Mouse (Mus musculus): ENCODE results near the gene Bmpr2.
A peak's percentile ranks its signal among the peaks of the same experiment; 100 is the strongest.

Bmpr2 gene

DNA sequence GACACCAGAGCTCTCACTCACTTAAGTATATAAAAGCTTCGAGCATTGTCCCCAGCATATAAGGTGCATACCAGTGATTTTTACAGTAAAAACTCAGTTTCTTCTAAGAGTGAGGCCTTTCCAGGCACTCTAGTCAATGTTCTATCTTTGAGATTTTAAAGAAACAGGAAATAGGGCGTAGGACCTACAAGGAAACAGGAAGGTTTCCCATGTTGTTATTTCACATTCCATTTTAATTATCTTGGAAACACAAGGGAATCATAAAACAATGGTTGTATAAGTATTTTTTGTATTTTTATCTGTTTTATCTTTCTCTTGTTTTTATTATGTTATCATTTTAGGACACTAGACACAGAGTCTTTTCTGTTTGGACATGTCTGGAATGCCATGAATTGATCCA lies 34.7 kb downstream of the Bmpr2 start:
- DNase-seq: no peak

DNA sequence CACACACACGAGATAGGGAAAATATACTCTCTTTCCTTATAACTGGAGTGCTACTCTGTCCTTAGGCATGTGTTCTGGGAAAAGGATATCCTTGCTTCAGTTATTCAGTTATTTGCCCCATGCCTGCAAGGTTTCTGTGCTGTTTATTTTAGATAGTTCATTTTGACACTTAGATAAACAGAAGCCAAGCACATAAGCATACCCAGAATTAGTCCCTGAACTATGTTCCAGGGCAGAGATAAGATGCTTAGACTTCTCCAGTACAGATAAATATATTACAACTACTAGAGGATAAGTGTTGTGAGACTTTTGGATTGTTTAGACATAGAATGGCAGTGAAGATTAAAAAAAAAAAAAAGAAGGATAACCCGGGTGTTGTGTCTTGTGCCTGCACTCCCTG lies 41.2 kb downstream of the Bmpr2 start:
- no peak for DNase-seq

DNA sequence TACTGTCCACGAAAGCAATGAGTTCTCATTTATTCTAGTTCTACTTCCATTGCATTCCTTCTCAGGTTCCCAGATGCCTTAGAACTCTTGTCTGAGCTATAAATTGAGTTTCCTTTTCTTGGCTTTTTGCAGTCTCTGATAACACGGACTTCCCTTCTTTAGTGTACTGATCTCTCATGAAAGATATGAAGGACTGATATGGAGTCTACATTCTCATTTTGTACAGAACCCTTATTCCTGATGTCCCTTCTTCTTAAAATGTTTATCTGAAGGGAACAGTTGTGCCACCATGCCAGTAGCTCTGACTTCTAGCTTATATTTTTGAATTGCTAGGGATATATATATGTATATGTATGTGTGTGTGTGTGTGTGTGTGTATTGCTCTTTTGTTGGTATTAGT lies 46.7 kb downstream of the Bmpr2 start:
- no peak for DNase-seq

DNA sequence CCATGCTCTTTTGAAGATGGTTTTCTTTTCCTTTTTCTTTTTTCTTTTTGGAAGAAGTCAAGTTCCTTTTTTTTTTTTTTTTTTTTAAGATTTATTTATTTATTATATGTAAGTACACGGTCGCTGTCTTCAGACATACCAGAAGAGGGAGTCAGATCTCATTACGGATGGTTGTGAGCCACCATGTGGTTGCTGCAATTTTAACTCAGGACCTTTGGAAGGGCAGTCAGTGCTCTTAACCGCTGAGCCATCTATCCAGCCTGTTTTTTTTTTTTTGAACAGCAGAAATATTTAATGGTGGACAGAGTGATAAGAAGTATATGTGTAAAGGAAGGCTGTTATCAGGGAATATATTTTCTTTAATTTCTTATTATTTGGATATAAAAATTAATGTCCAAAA lies 49.6 kb downstream of the Bmpr2 start:
- DNase-seq: no peak

DNA sequence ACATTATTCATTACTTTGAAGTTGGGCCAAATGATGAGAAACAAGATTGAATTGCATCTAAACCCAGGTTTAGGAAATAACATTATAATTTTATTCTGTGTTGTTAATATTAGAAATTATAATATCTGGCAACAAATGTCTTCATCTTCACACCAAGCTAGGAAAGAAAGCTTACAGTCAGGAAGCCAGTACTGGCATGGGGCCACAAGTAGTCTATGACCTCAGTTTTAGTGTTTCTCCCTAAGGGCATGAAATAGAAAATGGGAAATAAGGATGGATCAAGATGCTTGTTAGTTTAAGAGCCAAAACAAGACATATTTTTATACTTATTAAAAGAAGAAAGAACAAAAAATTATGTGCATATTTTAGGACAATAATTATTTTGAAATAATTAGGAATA lies 62.2 kb downstream of the Bmpr2 start:
- DNase-seq: no peak

DNA sequence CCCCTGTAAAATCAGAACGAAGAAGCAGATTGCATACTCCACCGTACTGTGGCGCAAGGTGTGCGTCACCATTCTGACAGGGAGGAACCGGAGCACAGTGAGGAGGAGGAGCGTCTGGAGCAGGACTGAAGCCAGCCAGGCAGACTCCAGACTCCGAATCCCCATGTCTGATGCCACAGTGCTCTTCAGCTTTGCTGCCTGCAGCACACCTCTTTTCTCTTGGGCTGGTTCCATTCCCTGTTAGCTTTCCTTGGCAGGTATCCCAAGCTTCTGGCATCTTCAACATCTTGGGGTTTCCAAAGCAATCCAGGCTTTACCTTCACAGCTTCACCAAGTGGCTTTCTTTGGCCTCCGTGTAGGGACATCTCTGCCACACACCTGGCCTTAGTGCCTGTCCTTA lies 63.4 kb downstream of the Bmpr2 start:
- no peak for DNase-seq

DNA sequence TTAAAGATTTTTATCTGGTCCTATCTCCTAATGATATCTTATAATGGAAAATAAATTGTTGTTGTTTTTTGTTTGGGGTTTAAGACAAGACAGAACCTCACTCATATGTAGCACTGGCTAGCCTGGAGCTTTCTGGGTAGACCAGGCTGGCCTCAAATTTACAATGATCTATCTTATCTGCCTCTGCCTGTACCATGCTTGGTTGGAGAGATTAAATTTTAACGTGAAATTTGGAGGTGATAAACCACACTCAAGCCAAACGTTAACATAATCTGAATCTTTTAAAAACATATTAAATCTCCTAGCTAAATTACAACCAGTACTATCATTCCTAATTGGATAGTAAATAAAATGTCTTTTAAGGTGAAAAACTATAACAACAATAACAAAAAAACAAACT lies 66.2 kb downstream of the Bmpr2 start:
- DNase-seq: no peak

DNA sequence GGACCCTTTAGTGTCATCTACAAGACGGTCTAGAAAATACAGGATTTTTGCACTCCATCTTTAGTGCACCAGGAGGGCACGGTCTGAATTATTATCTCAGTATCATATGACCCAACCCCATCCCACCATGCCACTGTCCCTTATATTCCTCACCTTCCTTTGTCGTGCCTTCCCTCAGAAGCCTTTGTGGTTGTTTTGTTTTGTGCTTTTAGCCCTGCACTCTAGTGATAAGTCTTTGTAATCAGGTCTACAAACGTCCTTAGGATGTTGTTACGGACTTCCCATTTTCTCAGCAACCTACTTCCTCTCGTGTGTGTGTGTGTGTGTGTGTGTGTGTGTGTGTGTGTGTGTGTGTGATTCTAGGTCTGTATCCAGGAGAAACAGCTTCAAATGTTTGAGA lies 67.0 kb downstream of the Bmpr2 start:
- no peak for DNase-seq

DNA sequence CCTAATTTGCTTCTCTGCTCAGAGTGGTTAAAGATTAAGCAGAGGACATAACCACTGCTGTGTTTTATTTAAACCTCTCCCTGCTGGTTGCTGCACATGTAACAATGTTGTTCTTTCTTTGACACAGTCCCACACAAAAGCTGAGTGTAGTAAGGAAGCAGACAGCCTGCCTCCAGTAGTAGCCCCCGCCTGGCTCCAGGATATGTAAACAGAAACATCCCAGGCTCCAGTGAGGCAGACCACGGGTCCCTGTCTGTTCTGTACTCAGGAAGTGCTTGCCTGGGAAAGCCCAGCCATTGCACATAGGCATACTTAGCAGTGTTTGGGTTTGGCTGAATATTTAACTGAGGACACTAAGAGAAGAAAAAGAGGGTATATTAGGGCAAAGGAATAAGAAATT lies 70.5 kb downstream of the Bmpr2 start:
- no peak for DNase-seq

DNA sequence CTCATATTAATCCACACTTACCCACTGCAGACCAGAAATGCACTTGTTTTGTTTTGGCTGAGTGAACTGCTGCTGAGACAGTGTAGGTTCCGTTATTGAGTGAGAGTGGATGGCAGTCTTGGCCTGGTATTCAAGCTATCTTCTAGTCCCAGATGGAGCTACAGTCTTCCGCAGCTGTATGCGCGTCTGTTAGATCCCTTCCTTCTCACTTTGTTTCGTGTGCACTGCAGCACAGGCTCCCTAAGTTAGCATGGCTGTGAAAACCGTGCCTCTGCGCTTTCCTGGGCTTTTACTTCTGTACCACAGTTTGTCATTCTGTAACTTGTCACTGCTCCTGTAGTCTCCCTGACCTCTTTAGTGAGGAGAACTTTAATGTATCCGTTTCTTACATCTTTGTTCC lies 85.1 kb downstream of the Bmpr2 start:
- no peak for DNase-seq

DNA sequence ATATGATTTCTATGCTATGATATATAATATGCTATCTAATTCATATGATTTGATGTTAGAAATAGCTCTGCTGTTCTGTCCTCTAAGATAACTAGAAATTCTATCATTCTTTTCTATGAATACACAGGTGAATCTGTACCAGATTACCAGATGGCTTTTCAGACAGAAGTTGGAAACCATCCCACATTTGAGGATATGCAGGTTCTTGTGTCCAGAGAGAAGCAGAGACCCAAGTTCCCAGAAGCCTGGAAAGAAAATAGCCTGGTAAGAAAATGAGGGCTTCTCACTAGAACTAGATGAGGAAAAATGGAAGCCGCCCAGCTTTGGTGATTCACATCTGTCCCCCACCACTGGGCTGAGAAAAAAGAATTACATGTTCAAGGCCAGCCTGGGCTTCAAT lies 95.8 kb downstream of the Bmpr2 start:
- DNase-seq: no peak

DNA sequence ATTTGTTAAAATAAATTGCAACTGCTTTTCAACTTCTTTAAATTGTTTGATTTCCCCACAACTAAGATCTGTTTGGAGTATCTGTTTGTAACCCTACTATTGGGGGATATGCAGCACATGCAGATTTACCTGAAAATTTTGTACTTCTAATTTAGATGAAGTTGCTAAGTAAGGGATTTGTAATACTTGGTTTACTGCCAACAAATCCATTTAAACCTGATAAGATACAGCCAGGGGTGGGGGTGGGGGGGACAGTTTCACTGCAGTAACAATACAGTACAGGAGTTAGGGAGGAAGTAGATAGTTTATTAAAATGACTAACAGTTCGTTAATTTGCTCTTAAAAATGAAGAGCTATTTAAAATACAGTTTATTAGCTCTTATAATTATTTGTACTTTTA lies 98.9 kb downstream of the Bmpr2 start:
- no peak for DNase-seq

DNA sequence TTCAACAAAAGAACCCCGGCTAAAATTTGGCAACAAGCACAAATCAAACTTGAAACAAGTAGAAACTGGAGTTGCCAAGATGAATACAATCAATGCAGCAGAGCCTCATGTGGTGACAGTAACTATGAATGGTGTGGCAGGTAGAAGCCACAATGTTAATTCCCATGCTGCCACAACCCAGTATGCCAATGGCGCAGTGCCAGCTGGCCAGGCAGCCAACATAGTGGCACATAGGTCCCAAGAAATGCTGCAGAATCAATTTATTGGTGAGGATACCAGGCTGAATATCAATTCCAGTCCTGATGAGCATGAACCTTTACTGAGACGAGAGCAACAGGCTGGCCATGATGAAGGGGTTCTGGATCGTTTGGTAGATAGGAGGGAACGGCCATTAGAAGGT lies 104.8 kb downstream of the Bmpr2 start:
- no peak for DNase-seq

DNA sequence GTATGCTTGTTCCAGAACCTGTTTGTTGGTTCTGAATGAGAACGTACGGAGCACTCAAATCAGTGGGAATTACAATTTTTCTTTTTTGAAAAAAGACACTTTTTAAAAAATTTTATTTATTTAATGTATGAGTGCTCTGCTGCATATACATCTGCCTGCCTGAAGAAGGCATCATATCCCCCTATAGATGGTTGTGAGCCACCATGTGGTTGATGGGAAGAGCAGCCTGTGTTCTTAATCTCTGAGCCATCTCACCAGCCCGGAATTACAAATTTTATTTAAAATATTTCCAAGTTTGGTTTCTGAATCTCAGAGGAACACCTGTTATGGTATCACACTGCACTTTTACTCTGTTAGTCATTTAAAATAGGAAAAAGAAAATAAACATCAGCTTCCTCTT lies 110.8 kb downstream of the Bmpr2 start:
- DNase-seq: no peak

DNA sequence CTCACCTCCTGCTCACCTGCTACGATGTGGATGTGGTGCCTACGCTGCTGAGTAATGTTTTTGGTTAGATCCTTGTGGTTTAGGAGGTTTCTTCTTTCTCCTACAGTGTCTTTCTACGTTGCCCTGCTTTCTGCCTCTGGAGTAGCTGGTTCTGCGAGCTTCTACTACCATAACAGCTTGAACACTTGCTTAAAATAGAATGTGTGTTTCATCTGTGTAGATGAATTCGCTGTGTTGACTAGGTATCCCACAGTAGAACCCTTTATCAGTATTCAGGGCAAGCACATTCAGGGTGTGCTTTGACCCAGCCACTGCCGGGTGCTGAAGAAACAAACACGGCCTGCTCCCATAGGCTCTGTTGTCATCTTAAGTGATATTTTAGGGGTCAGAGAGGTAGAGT lies 114.9 kb downstream of the Bmpr2 start:
- DNase-seq: no peak

DNA sequence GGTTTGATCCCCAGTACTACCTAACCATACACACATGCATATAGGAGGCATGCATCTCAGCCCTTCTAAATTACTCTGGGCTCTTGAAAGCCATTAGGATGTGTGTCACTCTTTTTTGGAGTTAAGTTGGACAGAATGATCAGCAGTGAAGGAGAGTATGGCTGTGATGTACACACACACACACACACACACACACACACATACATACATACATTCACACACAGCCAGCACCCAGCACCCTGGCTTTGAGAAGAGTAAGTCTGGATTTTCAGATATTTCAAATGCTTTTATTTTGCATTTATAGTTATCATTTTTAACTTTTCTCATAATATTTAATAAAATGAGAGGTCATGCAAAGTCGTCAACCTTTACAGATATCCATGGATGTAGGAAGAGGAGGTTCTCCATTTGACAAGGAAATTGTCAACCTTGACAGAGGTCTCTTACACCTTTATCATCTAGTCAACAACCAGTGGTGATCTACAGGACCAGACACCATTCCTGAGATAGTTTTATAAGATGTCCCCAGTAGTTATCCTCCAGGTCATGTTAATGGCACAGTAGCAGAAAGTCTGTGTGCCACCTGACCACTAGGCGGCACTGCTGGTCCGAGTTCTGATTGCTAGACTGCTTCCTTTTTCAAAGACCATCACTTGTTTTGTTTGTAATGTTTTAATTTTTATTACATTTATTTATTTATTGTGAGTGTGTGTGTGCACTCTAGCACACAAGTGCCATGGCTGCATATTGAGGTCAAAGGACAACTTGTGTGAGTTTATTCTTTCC lies 120.3 kb downstream of the Bmpr2 start:
- peak; percentile 24 to 42 for DNase-seq

DNA sequence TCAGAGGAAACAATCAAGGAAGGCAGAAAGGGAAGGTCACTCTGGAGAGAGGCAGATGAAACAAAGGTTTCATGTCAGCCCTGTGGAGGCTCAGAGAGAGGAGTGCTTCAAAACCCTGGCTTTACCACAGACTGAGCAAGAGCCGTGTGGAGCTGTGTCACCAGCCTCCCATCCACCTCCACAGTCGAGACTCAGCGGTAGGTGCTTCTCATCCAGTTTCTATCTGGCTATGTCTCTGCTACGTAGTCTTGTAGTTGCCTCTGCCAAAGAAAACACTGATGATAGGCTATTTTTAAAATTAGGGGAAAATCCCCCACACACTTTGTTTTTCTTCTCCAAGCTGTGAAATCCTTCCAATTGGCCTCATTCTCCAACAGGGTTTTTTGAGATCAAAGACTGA lies 123.7 kb downstream of the Bmpr2 start:
- DNase-seq: no peak

DNA sequence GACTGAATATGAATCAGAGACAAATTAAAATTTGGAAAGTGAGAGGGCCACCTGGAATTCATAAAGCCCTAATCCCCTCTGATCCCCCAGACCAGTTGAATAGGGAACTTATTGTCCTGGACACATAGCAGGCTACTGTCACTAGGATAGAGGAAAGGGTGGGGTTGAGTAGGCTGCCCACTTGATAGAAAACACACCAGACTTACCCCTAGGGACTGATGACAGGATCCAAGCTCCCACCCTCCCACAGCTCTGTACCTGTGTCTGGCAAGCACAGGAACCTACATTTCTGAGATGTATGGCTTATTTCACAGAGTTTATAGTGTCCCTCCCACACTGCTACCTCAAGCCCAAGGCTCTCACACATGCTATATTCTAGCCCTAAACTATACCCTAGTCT lies 124.8 kb downstream of the Bmpr2 start:
- no peak for DNase-seq

DNA sequence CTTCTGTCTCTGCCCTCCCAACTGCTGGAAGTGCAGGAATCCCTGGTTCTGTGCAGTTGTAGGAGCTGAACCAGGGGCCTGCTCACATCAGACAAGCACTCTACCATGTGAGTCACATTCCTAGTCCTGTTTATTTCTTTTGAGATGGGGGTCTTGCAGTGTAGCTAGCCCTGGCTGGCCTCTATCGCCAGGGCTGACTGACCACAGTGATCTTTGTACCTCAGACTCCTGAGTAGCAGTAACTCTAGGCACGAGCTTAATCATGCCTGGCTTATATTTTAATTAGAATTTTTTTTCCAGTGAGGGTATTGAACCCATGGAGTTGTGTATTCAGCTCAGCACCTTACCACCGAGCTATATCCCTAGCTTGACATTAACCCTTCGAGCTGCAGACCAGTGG lies 128.0 kb downstream of the Bmpr2 start:
- no peak for DNase-seq

DNA sequence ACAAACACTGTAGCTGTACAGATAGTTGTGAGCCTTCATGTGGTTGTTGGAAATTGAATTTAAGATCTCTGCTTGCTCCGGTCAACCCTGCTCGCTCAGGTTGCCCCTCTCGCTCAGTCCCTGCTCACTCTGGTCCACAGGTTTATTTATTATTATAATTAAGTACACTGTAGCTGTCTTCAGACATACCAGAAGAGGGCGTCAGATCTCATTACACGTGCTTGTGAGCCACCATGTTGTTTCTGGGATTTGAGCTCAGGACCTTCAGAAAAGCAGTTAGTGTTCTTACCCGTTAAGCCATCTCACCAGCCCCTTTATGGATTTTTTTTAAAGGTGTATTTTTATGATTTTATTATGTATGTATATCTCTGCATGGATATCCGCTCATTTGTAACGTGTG lies 129.6 kb downstream of the Bmpr2 start:
- DNase-seq: no peak

DNA sequence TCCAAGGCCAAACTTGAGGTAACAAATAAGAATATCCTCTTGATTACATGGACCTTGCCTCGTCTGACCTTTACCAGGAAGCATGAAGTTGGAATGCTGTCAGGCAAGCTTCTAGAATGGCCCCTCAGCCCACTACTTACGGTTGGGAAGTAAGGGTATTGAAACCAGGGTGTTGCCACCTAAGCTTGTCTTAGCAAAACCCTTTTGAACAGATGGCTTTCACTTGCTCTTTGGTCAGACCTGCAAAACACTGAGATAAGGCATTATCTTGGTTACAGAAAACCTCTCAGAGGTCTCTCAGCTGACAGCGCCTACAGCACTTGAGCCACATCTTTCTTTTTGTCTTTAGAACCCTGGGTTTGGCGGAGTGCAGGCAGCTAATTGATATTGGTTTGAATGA lies 130.8 kb downstream of the Bmpr2 start:
- DNase-seq: no peak

DNA sequence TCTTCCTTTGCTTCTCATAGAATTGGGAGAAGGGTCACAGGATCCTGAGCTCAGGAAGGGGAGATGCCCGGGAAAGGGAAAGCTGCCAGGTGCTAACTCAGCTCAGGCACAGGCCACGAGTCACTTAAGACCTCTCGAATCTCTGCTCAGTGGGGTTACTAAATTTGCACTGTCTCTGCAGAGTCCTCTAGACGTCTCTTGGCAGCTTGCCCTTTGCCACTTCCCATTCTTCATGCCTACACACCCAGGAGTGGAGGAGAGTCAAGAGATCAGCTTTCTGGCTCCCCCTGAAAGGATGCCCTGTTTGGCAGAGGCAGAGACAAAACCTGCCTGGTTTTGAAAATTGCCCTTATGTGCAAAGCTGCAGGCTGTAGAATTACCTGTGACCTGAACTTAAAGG lies 132.3 kb downstream of the Bmpr2 start:
- DNase-seq: no peak

DNA sequence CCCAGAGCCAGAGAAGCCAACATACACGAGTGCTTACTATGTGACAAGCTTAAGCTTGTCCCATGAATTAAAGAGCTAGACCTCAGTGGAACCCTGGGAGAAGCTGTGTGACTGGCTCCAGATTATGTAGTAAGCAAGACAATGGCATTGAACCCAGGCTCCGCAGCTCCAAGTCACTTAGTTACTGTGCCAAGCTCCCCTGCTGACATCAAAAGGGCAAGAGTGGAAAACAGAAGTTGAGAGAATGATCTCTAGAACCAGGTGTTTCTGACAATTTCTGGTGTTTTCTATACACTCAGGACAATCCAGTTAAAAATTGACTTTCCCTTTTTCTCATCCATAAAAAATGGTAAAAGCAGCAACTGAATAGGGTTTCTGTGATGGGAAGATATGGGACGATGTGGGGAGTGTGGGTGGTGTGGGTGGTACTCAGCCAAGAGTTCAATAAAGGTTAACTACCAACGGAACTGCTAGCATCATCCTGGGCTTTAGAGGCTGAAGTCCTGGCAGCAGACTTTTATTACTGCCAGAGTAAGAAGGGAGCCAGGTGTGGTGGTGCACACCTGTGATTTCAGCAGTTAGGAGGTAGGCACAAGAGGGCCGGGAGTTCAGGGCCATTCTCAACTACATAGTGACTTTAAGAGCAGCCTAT lies 134.1 kb downstream of the Bmpr2 start:
- DNase-seq: no peak

DNA sequence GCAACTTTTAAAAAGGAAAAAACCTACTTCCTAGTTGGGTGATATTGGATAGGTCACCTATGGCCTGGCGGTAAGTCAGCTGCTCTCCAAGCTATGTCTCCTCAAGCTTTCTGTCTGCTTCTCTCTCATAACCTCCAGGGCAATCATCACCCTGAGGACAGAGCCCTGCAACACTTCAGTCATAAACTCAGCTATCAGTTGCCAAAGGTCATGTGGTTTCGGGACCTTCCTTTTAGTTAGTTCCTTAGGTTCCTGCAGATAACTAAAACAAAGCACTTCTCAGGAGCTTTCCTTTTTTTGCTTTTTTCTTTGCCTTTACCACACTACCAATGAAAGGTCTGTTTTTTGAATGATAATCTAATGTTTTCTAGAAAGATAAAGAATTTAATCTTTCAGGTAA lies 136.5 kb downstream of the Bmpr2 start:
- DNase-seq: no peak
